Mouse (Mus musculus): ENCODE data around the gene Zan.

GRCm38 (mm10) chr5:137373371-137373950 is 103.4 kb downstream of the Zan start:
- TF ChIP-seq CTCF (IDR thresholded peaks at IDR 0.05; ENCODE audit: insufficient read depth, low read length) (no peak), POLR2A (IDR thresholded peaks at IDR 0.05; ENCODE audit: borderline replicate concordance, extremely low read depth, low read depth, low read length) (no peak)

All from lung, adult 2 months (tissue).